Mouse (Mus musculus) embryonic facial prominence, embryonic 11.5 days (tissue): ENCODE measurements around the gene Cped1. TPM values are rescaled to one million over a fixed set of nuclear protein-coding genes. Genes with fewer than 3 reads are reported as not detected.
"Not testable (repeated sequence)": the region's sequence is repeated elsewhere in the genome, so short reads cannot be mapped to it uniquely, and the experiment has no call there.

Experiments
- ATAC-seq: fragments of 200-750 bp; cut with Nextera tagmentation; replicated peaks from 2 replicates; pipeline ENCODE4 v1.8.0; 2017; ENCODE audit warnings: low read depth; ENCODE audit not compliant: insufficient number of reproducible peaks, low FRiP score, low TSS enrichment
- DNase-seq: peaks from one replicate; pipeline ENCODE4 v3.0.0-alpha.2; 2015; ENCODE audit warnings: low spot score
- H3K27ac ChIP-seq: fragments of 300-500 bp; sonication (generic); replicated peaks from 2 replicates; pipeline ENCODE4 v1.5.1; 2014; ENCODE audit warnings: mild to moderate bottlenecking, low read depth, low read length, control low read depth
- H3K27me3 ChIP-seq: fragments of 300-500 bp; sonication (generic); 2 replicates; pipeline ENCODE4 v1.6.1; 2014; ENCODE audit warnings: mild to moderate bottlenecking, low read length, moderate library complexity, mixed read lengths; ENCODE audit not compliant: control insufficient read depth, insufficient read depth
- H3K36me3 ChIP-seq: fragments of 300-500 bp; sonication (generic); replicated peaks from 2 replicates; pipeline ENCODE4 v1.6.1; 2014; ENCODE audit warnings: low read depth, mild to moderate bottlenecking, low read length, moderate library complexity, mixed read lengths; ENCODE audit not compliant: control insufficient read depth, insufficient read depth
- H3K4me1 ChIP-seq: fragments of 300-500 bp; sonication (generic); 2 replicates; pipeline ENCODE4 v1.6.1; 2014; ENCODE audit warnings: low read length, mixed read lengths; ENCODE audit not compliant: control insufficient read depth, insufficient read depth
- H3K4me2 ChIP-seq: fragments of 300-500 bp; sonication (generic); 2 replicates; pipeline ENCODE4 v1.6.1; 2014; ENCODE audit warnings: low read depth, mild to moderate bottlenecking, control low read depth, low read length, moderate library complexity
- H3K4me3 ChIP-seq: fragments of 300-500 bp; sonication (generic); 2 replicates; pipeline ENCODE4 v1.5.1; 2014; ENCODE audit warnings: low read depth, low read length, control low read depth
- H3K9ac ChIP-seq: fragments of 300-500 bp; sonication (generic); replicated peaks from 2 replicates; pipeline ENCODE4 v1.6.1; 2014; ENCODE audit warnings: mild to moderate bottlenecking, control low read depth, low read length
- H3K9me3 ChIP-seq: fragments of 300-500 bp; sonication (generic); replicated peaks from 2 replicates; pipeline ENCODE4 v1.6.1; 2016; ENCODE audit warnings: mild to moderate bottlenecking, low read length, inconsistent platforms, mixed read lengths; ENCODE audit not compliant: control insufficient read depth
- WGBS: fragments of 180-500 bp; shearing (Covaris S2); extraction: QIAGEN DNeasy Blood & Tissue Kit; methylation state at CpG from one replicate; pipeline ENCODE4 v1.1.7; 2014; 5-methylcytosine and 5-hydroxymethylcytosine counted together
- polyA plus RNA-seq: library from polyadenylated mRNA; unstranded; fragments of >200 nt; fragmentation: Nextera tagmentation; extraction: Ambion mirVana; gene quantifications from 2 replicates; pipeline ENCODE4 v1.2.1, GENCODE M21; 2014

The Cped1 gene
- polyA plus RNA-seq, 1 experiment from 2014 or later = 40.2 TPM

DNA sequence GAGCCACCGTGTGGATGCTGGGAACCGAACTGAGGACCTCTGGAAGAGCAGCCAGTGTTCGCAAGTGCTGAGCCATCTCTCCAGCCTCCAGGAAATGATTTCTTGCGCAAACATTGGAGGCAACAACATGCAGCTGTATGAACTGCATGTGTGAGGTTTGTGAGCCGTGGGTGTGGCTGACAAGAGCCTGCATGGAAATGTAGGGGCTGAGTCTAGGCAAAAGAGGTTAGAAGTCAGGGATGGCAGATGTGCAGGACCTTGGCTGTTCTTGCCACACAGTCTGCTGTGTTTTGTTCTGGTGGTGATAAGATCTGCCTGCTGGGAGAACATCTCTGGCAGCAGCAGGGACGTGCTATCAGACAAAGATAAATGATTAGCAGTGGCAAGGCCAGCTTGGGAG, 49.7 kb downstream of the Cped1 start:
- H3K27me3 ChIP-seq = no peaks in the 10 kb centered on the region
- H3K9ac ChIP-seq = no peak overlapping the region
- no peak overlapping the region for H3K27ac ChIP-seq
- H3K9me3 ChIP-seq = no peaks in the 10 kb centered on the region
- ATAC-seq (no peak), DNase-seq (no peak)
- peaks cover 2% of the 10 kb centered on the region; the same call in 1 of the 2 replicates for H3K4me1 ChIP-seq
- no peaks in the 10 kb centered on the region for H3K36me3 ChIP-seq
- no peak overlapping the region for H3K4me3 ChIP-seq
- 74% methylated on average over 6 of the region's 6 CpGs for WGBS
- no peak overlapping the region for H3K4me2 ChIP-seq

DNA sequence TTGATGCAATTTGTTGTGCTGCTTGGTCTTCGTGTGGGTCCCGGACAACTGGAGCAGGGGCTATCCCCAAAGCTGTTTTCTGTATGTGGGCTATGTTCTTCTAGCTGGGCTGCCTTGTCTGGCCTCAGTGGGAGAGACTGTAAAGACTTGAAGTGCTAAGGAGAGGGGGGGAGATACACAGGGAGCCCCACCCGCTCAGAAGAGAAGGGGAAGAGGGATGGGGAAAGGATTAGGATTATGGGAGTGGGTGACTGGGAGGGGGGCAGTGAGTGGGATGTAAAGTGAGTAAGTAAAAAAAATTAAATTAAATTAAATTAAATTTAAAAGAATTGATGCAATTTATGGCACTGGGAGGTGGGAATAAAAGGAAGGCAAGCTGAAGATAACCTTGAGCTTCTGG, 50.2 kb downstream of the Cped1 start:
- no peak for DNase-seq
- Histone ChIP-seq H3K9me3 (no peaks in the 10 kb centered on the region), H3K36me3 (no peaks in the 10 kb centered on the region), H3K27ac (no peak overlapping the region), H3K27me3 (no peaks in the 10 kb centered on the region), H3K4me3 (no peak overlapping the region), H3K9ac (no peak overlapping the region), H3K4me2 (no peak overlapping the region), H3K4me1 (peaks cover 2% of the 10 kb centered on the region; the same call in 1 of the 2 replicates)
- ATAC-seq = no peak
- 81% methylated on average over 3 of the region's 3 CpGs for WGBS

DNA sequence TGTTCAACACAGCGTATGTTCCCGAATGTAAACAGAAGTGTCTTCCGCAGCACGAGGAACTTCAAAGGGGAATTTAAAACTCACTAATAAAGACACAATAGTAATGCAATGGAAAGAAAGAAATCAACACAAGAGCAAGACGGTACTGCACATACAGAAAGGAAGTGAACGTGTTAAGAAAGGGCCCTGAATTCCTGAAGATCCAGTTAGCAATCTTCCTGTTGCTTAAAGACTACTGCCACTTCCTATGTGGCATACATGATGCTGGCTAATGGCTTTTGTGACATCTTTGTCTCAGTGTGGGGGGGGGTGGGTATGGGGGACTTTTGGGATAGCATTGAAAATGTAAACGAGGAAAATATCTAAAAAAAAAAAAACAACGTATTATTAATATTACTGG, 50.7 kb downstream of the Cped1 start:
- no peak overlapping the region for H3K4me3 ChIP-seq
- peaks cover 2% of the 10 kb centered on the region; the same call in 1 of the 2 replicates for H3K4me1 ChIP-seq
- H3K9me3 ChIP-seq = no peaks in the 10 kb centered on the region
- H3K4me2 ChIP-seq = no peak overlapping the region
- WGBS = 77% methylated on average over 8 of the region's 8 CpGs
- H3K27me3 ChIP-seq = no peaks in the 10 kb centered on the region
- DNase-seq (no peak), ATAC-seq (no peak)
- H3K36me3 ChIP-seq = no peaks in the 10 kb centered on the region
- H3K9ac ChIP-seq = no peak overlapping the region
- H3K27ac ChIP-seq = no peak overlapping the region

DNA sequence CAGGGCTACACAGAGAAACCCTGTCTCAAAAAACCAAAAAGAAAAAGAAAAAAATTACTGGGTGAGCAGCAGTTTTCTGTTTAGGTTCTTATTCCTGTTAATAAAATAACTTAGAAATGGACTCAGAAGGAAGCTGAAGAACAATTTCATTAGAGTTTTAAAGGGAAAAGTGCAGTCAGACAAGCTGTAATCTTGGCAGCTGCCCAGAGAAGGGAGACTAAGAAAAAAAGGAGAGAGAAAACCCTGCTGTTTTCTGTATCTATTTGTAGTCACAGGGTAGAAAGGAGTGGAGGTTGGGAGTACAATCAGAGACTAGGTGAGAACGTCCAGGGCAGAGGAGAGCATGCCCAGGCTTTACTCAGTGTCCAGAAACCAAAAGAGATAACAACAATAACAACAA, 51.2 kb downstream of the Cped1 start:
- no peak for ATAC-seq
- WGBS = 62% methylated on average over 1 of the region's 1 CpGs
- peaks cover 2% of the 10 kb centered on the region; the same call in 1 of the 2 replicates for H3K4me1 ChIP-seq
- H3K9ac ChIP-seq = no peak overlapping the region
- no peaks in the 10 kb centered on the region for H3K27me3 ChIP-seq
- no peak overlapping the region for H3K4me3 ChIP-seq
- no peak overlapping the region for H3K27ac ChIP-seq
- no peaks in the 10 kb centered on the region for H3K9me3 ChIP-seq
- H3K36me3 ChIP-seq = no peaks in the 10 kb centered on the region
- H3K4me2 ChIP-seq = no peak overlapping the region
- no peak for DNase-seq

DNA sequence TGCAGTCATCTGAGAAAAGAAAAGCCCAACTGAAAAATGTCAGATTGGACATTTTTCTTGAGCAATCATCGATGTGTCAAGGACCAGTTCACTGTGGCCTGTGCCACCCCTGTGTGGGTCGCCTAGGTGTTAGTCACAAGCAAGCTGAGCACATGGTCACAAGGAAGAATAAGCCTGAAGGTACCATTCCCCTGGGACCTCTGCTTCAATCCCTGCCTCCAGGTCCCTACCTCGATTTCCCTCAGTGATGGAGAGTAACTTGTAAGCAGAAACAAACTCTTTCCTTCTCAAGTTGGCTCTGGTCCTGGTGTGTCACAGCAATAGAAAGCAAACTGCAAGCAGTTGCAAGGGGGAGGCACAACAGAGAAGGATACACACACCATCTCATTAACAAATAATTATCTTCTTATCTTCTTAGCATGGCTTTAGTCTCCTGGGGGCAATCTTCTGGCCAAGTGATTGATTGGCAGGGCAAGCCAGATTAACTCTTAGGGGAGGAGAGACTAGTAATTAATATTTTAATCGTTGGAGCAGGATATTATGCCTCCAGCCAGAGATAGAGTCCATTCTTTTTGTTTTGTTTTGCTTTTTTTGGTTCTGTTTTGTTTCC, 51.8 kb downstream of the Cped1 start:
- no peaks in the 10 kb centered on the region for H3K9me3 ChIP-seq
- peaks cover 2% of the 10 kb centered on the region; the same call in 1 of the 2 replicates for H3K4me1 ChIP-seq
- WGBS = 47% methylated on average over 4 of the region's 4 CpGs
- no peak overlapping the region for H3K4me3 ChIP-seq
- no peak for DNase-seq
- no peak overlapping the region for H3K9ac ChIP-seq
- H3K4me2 ChIP-seq = no peak overlapping the region
- H3K27me3 ChIP-seq = no peaks in the 10 kb centered on the region
- ATAC-seq = no peak
- H3K27ac ChIP-seq = no peak overlapping the region
- no peaks in the 10 kb centered on the region for H3K36me3 ChIP-seq

DNA sequence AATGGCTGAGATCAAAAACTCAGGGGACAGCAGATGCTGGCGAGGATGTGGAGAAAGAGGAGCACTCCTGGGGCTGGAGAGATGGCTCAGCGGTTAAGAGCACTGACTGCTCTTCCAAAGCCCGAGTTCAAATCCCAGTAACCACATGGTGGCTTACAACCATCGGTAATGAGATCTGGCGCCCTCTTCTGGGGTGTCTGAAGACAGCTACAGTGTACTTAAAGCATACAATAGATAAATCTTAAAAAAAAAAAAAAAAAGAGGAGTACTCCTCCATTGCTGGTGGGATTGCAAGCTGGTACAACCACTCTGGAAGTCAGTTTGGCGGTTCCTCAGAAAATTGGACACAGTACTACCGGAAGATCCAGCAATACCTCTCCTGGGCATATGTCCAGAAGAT, 54.0 kb downstream of the Cped1 start:
- not testable (repeated sequence) for H3K4me3 ChIP-seq, H3K36me3 ChIP-seq, H3K4me2 ChIP-seq, ATAC-seq, H3K4me1 ChIP-seq, H3K27me3 ChIP-seq, H3K9me3 ChIP-seq, H3K27ac ChIP-seq, DNase-seq, H3K9ac ChIP-seq
- WGBS = 73% methylated on average over 7 of the region's 7 CpGs

DNA sequence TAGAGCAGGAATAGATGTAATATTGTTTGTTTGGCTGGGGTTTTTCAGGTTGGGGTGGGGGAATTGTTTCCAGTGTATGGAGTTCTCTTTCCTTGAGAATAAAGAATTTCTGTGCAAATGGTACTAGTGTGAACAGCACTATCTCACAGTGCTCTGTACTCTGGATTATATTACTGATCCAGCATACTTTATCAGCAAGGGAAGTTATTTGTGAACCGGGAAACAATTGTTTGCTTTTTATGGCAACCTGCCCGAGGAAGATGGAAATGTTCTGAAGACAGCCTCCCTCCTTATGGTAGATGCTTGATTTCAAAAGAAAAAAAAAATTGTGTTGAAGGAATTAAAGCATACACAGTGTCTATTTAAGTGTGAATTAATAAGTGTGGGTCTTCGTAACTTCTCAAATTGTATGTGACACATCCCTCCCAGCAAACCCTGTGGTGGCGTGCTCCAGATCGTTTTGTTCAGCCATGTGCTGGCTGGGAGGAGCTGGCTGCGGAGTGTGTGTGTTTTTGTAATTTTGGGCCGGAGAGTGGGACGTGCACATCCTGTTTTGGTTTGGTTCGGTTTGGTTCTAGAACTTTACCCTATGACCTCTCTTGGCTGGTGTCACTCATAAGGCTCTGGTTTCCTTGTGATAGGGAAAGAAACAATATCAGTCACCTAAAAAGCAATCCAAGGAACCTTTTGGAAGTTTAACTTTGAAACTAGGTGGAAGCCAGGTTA, 59.3 kb downstream of the Cped1 start:
- ATAC-seq (no peak), DNase-seq (no peak)
- no peaks in the 10 kb centered on the region for H3K9me3 ChIP-seq
- H3K27ac ChIP-seq = no peak overlapping the region
- no peaks in the 10 kb centered on the region for H3K27me3 ChIP-seq
- WGBS = 65% methylated on average over 9 of the region's 9 CpGs
- no peaks in the 10 kb centered on the region for H3K36me3 ChIP-seq
- H3K9ac ChIP-seq = no peak overlapping the region
- no peak overlapping the region for H3K4me3 ChIP-seq
- H3K4me1 ChIP-seq = no peaks in the 10 kb centered on the region
- no peak overlapping the region for H3K4me2 ChIP-seq

DNA sequence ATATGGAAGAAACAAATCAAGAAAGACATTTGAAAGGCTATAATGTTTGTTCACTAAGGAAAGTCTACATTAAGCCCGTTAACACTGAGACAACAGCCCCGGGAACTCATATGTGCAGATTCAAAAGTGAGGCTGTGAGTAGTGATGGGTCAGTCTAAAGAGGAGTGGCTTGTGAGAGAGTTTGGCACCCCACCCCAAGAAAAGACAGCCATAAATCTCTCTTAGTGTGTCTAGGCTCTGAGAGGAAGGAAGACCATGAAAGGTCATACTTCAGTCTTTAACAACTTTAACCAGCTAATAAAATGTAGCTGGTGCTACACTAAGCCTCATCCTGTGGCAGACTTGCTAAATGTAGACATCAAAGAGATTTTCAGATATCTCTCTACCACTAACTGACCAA, 61.4 kb downstream of the Cped1 start:
- no peaks in the 10 kb centered on the region for H3K27me3 ChIP-seq
- WGBS = 93% methylated on average over 2 of the region's 2 CpGs
- ATAC-seq (no peak), DNase-seq (no peak)
- no peak overlapping the region for H3K4me3 ChIP-seq
- H3K4me2 ChIP-seq = no peak overlapping the region
- H3K9ac ChIP-seq = no peak overlapping the region
- no peaks in the 10 kb centered on the region for H3K9me3 ChIP-seq
- no peaks in the 10 kb centered on the region for H3K4me1 ChIP-seq
- no peak overlapping the region for H3K27ac ChIP-seq
- no peaks in the 10 kb centered on the region for H3K36me3 ChIP-seq
